Mouse (Mus musculus) liver, adult 2 months (tissue): Measurements from ENCODE around the gene Sox13. TPM values are rescaled to one million over a fixed set of nuclear protein-coding genes. Genes with fewer than 3 reads are reported as not detected.

Experiments
- DNase-seq: peaks from one replicate; pipeline ENCODE4 v3.0.0-alpha.2; 2011; ENCODE audit warnings: low read depth, low spot score; ENCODE audit errors: extremely low read depth
- H3K27ac ChIP-seq: fragments of 200-500 bp; replicated peaks from 2 replicates; pipeline ENCODE4 v1.5.1; 2012; ENCODE audit warnings: low read depth, mild to moderate bottlenecking, control low read depth, inconsistent platforms, low read length; ENCODE audit not compliant: insufficient read depth
- H3K27me3 ChIP-seq: fragments of 200-500 bp; 2 replicates; pipeline ENCODE4 v1.6.1; 2012; ENCODE audit warnings: mild to moderate bottlenecking, moderate library complexity, low read length, inconsistent platforms; ENCODE audit not compliant: control insufficient read depth, insufficient read depth
- H3K36me3 ChIP-seq: fragments of 200-500 bp; 2 replicates; pipeline ENCODE4 v1.6.1; 2012; ENCODE audit warnings: low read length, inconsistent platforms; ENCODE audit not compliant: control insufficient read depth, insufficient read depth
- H3K4me1 ChIP-seq: fragments of 200-500 bp; 2 replicates; pipeline ENCODE4 v1.6.1; 2011; ENCODE audit warnings: low read length; ENCODE audit not compliant: control insufficient read depth, insufficient read depth
- H3K4me3 ChIP-seq: fragments of 200-500 bp; 2 replicates; pipeline ENCODE4 v1.5.1; 2011; ENCODE audit warnings: low read depth, mild to moderate bottlenecking, control low read depth, low read length, moderate library complexity; ENCODE audit not compliant: insufficient read depth
- H3K79me2 ChIP-seq: fragments of 200-500 bp; 2 replicates; pipeline ENCODE4 v1.6.1; 2012; ENCODE audit warnings: inconsistent platforms, mild to moderate bottlenecking, low read length, moderate library complexity; ENCODE audit not compliant: control insufficient read depth, insufficient read depth
- H3K9ac ChIP-seq: fragments of 200-500 bp; 2 replicates; pipeline ENCODE4 v1.6.1; 2012; ENCODE audit warnings: low read depth, mild to moderate bottlenecking, control low read depth, inconsistent platforms, low read length
- CTCF ChIP-seq: fragments of 200-500 bp; IDR thresholded peaks from 2 replicates; pipeline ENCODE4 v1.5.1; 2011; ENCODE audit warnings: low read depth, low read length, control low read depth
- POLR2A ChIP-seq: fragments of 200-500 bp; IDR thresholded peaks from 2 replicates; pipeline ENCODE4 v1.6.1; 2011; ENCODE audit warnings: low read length, control low read depth; ENCODE audit not compliant: insufficient read depth; ENCODE audit errors: extremely low read depth
- WGBS: fragments of 180-500 bp; shearing (Covaris S2); methylation state at CpG from one replicate; pipeline ENCODE4 v1.1.7; 2018; 5-methylcytosine and 5-hydroxymethylcytosine counted together
- polyA plus RNA-seq: library from polyadenylated mRNA; depleted of rRNA; stranded (reverse); fragments of >200 nt; gene quantifications from 2 replicates; pipeline ENCODE4 v1.2.3, GENCODE M21; 2012
- total RNA-seq: library from RNA; depleted of rRNA; stranded (reverse); fragments of >200 nt; gene quantifications from 2 replicates; pipeline ENCODE4 v1.2.3, GENCODE M21; 2014

Sox13 gene
- total and polyA plus RNA-seq, 2 experiments: 2.2 to 10.2 TPM

DNA sequence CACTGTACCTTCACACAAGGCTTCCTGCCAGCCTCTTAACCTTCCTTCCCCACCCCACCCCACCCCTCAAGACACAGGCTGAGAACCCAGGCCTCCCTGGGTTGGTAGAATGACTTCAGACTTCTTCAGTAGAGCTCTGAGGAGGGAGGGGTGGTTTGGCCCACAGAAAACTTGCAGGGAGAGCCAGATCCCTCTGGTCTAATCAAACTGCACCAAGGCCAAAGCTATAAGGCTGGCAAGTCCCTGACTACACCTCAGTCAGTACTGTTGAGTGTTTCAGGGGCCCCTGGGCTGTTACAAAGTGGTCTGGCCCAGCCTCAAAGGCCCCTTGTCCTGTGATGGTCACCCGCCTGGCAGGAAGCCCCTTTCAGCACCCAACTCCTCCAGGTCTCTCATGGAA, 6.6 kb downstream of the Sox13 start:
- peaks cover 14% of the 10 kb centered on the region for H3K4me1 ChIP-seq
- H3K27ac ChIP-seq: no peak overlapping the region
- 0 out of 2 replicates have a peak overlapping the region, but pooled peaks have one; percentile 15 for H3K9ac ChIP-seq
- no peak overlapping the region for H3K4me3 ChIP-seq
- TF ChIP-seq POLR2A (no peak), CTCF (no peak)
- H3K36me3 ChIP-seq: no peaks in the 10 kb centered on the region
- H3K79me2 ChIP-seq: peaks cover 47% of the 10 kb centered on the region; the same call in 1 of the 2 replicates
- 81% methylated on average over 1 of the region's 1 CpGs for WGBS
- no peaks in the 10 kb centered on the region for H3K27me3 ChIP-seq
- DNase-seq: no peak

- no peak for TF ChIP-seq CTCF
- TF ChIP-seq POLR2A: no peak
- Histone ChIP-seq H3K9ac (no peak overlapping the region), H3K4me1 (peaks cover 11% of the 10 kb centered on the region), H3K79me2 (peaks cover 47% of the 10 kb centered on the region; the same call in 1 of the 2 replicates), H3K27me3 (no peaks in the 10 kb centered on the region), H3K27ac (no peak overlapping the region), H3K36me3 (no peaks in the 10 kb centered on the region), H3K4me3 (no peak overlapping the region)
- DNase-seq: no peak
- 78% methylated on average over 3 of the region's 3 CpGs for WGBS
These were observed 7.1 kb downstream of the Sox13 start for GRCm38 (mm10) chr1:133417113-133417512.

- no peak for DNase-seq
- no peak overlapping the region for H3K4me3 ChIP-seq
- H3K9ac ChIP-seq: no peak overlapping the region
- H3K4me1 ChIP-seq: peaks cover 11% of the 10 kb centered on the region
- 85% methylated on average over 7 of the region's 7 CpGs for WGBS
- H3K36me3 ChIP-seq: no peaks in the 10 kb centered on the region
- no peaks in the 10 kb centered on the region for H3K27me3 ChIP-seq
- peaks cover 50% of the 10 kb centered on the region; the same call in 1 of the 2 replicates for H3K79me2 ChIP-seq
- H3K27ac ChIP-seq: no peak overlapping the region
- no peak for TF ChIP-seq CTCF
- TF ChIP-seq POLR2A: no peak
These were observed 7.7 kb downstream of the Sox13 start for GRCm38 (mm10) chr1:133416472-133416871.

DNA sequence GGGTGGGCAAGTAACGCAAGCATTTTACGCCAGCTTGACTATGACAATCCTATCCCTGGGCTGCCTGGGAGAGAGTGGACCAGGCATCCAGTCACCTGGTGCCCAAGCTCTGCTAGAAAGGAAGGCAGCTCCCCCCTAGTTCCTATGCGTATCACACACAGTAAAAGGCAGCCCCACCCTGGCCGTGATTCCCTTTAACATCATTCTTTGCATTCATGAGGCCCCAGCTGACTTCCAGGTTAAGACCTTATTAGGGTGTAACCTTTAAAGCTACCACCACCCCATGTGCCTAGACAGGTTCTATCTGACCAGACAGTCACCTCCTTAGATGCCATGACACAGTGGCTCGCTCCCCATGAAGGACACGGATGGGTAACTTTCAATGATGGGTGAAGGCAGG, 8.7 kb downstream of the Sox13 start:
- DNase-seq: no peak
- Histone ChIP-seq H3K27me3 (no peaks in the 10 kb centered on the region), H3K4me1 (peaks cover 11% of the 10 kb centered on the region), H3K27ac (no peak overlapping the region), H3K4me3 (no peak overlapping the region), H3K79me2 (peaks cover 55% of the 10 kb centered on the region; the same call in 1 of the 2 replicates), H3K36me3 (no peaks in the 10 kb centered on the region), H3K9ac (no peak overlapping the region)
- 66% methylated on average over 6 of the region's 6 CpGs for WGBS
- TF ChIP-seq CTCF (no peak), POLR2A (no peak)

DNA sequence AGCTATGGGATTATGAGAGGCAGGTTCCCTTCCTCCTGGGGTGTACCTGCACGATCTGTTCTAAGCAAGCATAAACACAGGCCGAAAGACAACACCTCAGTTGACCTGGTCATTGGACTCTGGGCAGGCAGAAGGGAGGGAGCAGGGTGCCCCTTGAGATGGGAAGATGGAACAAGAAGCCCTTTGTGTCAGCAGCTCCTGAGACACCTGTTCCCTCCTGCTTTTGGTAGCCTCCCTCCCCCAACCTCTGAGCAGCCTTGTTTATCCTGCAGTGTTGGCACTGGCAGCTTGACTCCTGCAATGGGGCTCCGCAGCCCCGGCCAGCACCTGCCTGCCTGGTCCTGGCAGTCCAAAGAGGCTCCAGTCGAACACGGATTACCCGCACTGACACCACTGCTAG, 9.1 kb downstream of the Sox13 start:
- Histone ChIP-seq H3K4me3 (no peak overlapping the region), H3K79me2 (peaks cover 58% of the 10 kb centered on the region; the same call in 1 of the 2 replicates), H3K36me3 (no peaks in the 10 kb centered on the region), H3K27me3 (no peaks in the 10 kb centered on the region), H3K9ac (no peak overlapping the region), H3K4me1 (peaks cover 11% of the 10 kb centered on the region), H3K27ac (no peak overlapping the region)
- no peak for TF ChIP-seq POLR2A
- no peak for TF ChIP-seq CTCF
- peak; percentile 59 for DNase-seq
- WGBS: 23% methylated on average over 7 of the region's 7 CpGs

DNA sequence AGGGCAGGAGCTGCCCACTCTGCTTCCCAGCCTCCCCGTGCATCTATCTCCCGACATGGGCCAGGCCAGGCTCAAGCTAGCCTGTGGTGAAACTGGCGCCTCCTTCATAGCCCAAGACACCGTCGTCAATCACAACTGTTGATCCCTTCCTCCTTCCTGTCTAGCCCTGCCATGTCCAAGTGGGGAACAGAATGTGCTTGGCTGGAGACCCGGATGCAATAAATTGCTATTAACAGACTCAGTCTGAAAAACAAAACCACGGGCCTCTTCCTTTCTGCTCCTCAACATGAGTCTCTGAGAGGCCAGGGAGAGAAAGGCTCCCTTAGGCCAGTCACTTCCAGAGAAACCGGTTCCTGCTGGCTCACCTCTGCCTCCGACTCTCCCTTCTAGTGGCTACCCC, 11.2 kb downstream of the Sox13 start:
- WGBS: 78% methylated on average over 9 of the region's 9 CpGs
- peaks cover 16% of the 10 kb centered on the region for H3K4me1 ChIP-seq
- DNase-seq: no peak

More for the DNA sequence above, 11.2 kb downstream of the Sox13 start:
- H3K36me3 ChIP-seq: no peaks in the 10 kb centered on the region
- H3K27me3 ChIP-seq: no peaks in the 10 kb centered on the region
- no peak overlapping the region for H3K4me3 ChIP-seq
- TF ChIP-seq CTCF: no peak
- no peak for TF ChIP-seq POLR2A
- H3K27ac ChIP-seq: no peak overlapping the region
- peaks cover 73% of the 10 kb centered on the region; the same call in 1 of the 2 replicates for H3K79me2 ChIP-seq
- no peak overlapping the region for H3K9ac ChIP-seq
